Mouse (Mus musculus): ENCODE data around the gene Pstk.

DNA sequence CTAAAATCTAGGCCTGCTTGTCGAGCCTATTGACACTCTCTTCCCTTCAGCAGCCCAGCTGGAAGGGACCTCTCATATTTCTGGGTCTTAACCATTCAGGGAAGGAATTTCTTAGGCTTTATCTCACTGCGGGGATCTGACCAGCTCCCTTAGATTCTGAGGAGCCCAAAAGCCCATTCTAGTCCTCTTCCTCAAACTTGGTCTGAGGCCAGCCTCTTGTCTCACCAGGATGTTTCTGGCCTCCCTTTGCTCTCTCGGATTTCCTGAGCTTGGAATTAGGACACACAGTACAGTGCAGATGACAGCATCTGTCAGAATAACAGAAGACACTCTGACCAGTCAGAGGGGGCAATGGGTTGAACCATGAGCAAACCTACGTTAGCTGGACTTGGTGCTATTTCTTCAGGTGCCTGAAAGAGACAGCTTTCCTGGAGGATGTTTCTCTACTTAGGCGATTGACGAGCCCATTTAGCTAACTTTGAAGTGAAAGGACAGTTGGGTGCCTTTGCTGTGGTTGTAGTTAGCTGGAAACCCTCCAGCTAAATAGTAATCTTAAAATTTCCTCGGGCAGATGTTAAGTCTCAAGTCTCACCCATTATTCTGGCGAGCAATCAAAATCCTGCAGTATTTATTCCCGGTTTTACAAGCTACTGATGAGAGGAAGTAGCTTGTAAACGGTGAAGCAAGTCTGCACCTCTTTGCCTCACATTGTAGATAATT, 40.4 kb downstream of the Pstk start:
- TF ChIP-seq CTCF (IDR thresholded peaks at IDR 0.05; ENCODE audit: low read depth): no peak
- no peak for TF ChIP-seq EP300 (IDR thresholded peaks at IDR 0.05; ENCODE audit: low read depth)

All from heart, postnatal 0 days (tissue).